Mouse (Mus musculus): ENCODE results near the gene Meioc. TPM values are rescaled to one million over a fixed set of nuclear protein-coding genes. Genes with fewer than 3 reads are reported as not detected.

The Meioc gene
- total and polyA plus RNA-seq, 2 experiments from 2014 or later: 0.23 TPM; not detected in 1

DNA sequence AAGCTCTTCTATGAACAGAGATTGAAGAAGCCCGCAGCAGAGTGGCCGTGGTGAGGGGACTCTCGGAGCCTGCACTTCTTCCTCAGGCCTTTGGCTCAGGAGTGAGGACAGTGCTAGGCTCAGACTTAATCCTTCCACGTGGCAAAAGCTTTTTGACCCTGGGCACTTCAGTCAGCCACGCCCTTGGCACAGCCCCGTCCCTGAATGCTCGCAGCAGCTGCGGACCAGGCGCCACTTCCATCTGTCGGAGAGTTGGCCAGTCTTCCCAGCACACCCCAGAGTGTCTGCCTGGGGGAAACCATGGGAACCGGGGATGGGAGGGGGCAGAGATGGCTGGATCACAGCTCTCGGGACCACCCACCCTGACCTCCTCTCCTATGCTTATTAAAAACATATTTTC is 26.6 kb upstream of the Meioc start:
- Histone ChIP-seq H3K9ac (replicated peaks; ENCODE audit: low read length, poor library complexity, severe bottlenecking) (no peak overlapping the region), H3K27me3 (ENCODE audit: insufficient read depth, low read length) (no peaks in the 10 kb centered on the region), H3K4me2 (ENCODE audit: low read depth, low read length, poor library complexity, severe bottlenecking) (no peak overlapping the region), H3K4me3 (ENCODE audit: low read depth, low read length) (no peak overlapping the region), H3K36me3 (ENCODE audit: insufficient read depth, low read length) (no peaks in the 10 kb centered on the region), H3K9me3 (ENCODE audit: low read length) (no peaks in the 10 kb centered on the region), H3K27ac (ENCODE audit: low read depth, low read length) (no peak overlapping the region), H3K4me1 (ENCODE audit: insufficient read depth, low read length) (no peaks in the 10 kb centered on the region)
- no peak for ATAC-seq (ENCODE audit: low FRiP score)
- DNase-seq (ENCODE audit: low spot score): peak; percentile 71
- 26% methylated on average over 12 of the region's 12 CpGs for WGBS
- TF ChIP-seq CTCF (IDR thresholded peaks at IDR 0.05): no peak

DNA sequence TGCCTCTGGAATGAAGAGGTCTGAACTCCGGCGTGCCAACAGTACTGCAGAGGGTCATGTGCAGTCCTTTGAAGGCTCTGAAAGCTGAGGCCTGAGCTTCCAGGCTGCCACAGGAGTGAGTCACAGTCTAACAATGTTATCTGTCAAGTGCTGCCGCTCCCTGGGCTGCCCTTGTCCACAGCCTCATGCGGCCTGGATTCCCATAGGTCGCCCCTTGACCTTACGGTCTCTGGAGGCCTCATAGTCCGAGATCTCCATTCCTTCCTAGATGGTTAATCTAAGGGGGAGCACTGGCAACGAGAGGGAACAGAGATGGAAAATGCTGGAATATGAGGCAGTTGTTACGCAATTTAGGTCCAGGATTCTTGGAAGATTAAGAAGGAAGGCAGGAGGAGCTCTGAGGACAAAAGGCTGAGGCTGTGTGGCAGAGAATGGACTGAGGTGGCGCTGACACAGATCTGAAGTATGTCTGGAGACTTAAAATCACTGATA is 19.6 kb upstream of the Meioc start:
- 58% methylated on average over 10 of the region's 10 CpGs for WGBS
- Histone ChIP-seq H3K9ac (replicated peaks; ENCODE audit: low read length, poor library complexity, severe bottlenecking) (no peak overlapping the region), H3K27me3 (ENCODE audit: insufficient read depth, low read length) (no peaks in the 10 kb centered on the region), H3K36me3 (ENCODE audit: insufficient read depth, low read length) (no peaks in the 10 kb centered on the region), H3K9me3 (ENCODE audit: low read length) (no peaks in the 10 kb centered on the region), H3K4me1 (ENCODE audit: insufficient read depth, low read length) (no peaks in the 10 kb centered on the region), H3K27ac (ENCODE audit: low read depth, low read length) (no peak overlapping the region), H3K4me2 (ENCODE audit: low read depth, low read length, poor library complexity, severe bottlenecking) (no peak overlapping the region), H3K4me3 (ENCODE audit: low read depth, low read length) (no peak overlapping the region)
- ATAC-seq (ENCODE audit: low FRiP score): no peak
- TF ChIP-seq CTCF (IDR thresholded peaks at IDR 0.05): no peak
- no peak for DNase-seq (ENCODE audit: low spot score)

DNA sequence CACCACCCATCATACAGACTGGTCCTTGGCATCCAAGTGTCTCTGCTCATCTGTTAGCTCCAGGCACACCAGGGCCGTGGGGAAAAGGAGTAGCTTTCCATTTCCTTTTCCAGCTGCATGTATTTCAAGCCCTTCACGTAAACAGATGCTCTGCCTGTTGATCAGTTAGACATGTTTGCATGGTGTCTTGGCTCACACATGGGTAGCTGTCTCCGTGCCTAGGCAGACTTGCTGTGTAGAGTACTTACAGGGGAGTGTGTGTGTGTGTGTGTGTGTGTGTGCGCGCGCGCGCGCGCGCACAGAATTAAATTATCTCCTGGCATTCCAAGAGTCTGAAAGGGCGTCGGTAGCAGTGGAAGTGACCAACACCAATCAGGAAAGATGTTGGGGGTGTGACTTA is 17.3 kb upstream of the Meioc start:
- no peaks in the 10 kb centered on the region for H3K27me3 ChIP-seq (ENCODE audit: insufficient read depth, low read length)
- H3K9me3 ChIP-seq (ENCODE audit: low read length): no peaks in the 10 kb centered on the region
- no peak overlapping the region for H3K4me3 ChIP-seq (ENCODE audit: low read depth, low read length)
- ATAC-seq (ENCODE audit: low FRiP score): no peak
- no peak overlapping the region for H3K27ac ChIP-seq (ENCODE audit: low read depth, low read length)
- H3K36me3 ChIP-seq (ENCODE audit: insufficient read depth, low read length): no peaks in the 10 kb centered on the region
- 88% methylated on average over 13 of the region's 13 CpGs for WGBS
- no peak overlapping the region for H3K9ac ChIP-seq (replicated peaks; ENCODE audit: low read length, poor library complexity, severe bottlenecking)
- no peak overlapping the region for H3K4me2 ChIP-seq (ENCODE audit: low read depth, low read length, poor library complexity, severe bottlenecking)
- TF ChIP-seq CTCF (IDR thresholded peaks at IDR 0.05): no peak
- H3K4me1 ChIP-seq (ENCODE audit: insufficient read depth, low read length): no peaks in the 10 kb centered on the region
- DNase-seq (ENCODE audit: low spot score): no peak

DNA sequence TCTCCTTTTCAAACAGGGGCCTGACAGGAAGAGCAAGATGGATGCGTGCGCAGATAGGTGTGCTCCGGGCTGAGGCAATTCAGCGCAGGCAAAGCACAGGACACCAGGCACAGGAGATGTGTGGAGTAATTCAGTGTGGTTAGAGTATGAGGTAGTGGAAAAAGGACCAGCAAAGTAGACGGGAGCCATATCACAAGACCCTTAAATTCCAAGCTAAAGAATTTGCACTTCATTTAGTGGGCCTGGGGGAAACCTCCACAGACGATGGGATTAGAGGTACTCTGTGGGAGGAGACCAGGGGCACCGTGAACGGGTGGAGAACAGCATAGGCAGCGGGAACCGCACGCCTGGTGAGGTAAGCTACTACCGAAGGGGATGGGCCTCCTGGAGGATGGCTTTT is 15.6 kb upstream of the Meioc start:
- DNase-seq (ENCODE audit: low spot score): no peak

DNA sequence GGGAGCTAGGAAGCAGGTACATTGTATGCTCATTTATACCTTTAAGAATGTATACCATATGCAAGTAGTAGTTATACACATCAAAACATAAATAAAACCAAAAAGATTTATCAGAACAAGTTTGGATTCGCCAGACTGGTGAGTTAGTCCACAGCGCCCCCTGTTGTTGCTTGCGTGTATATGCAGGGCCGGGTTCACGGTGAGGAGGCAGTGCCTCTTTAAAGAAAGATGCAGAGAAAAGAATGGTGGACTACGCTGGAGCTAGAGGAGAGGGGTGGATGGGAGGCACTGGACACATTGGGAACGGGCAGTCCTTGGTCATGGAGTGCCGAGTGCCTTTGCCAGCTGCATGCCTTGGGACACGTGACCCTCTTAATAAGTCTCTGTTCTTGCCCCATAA is 12.1 kb upstream of the Meioc start:
- Histone ChIP-seq H3K9ac (replicated peaks; ENCODE audit: low read length, poor library complexity, severe bottlenecking) (no peak overlapping the region), H3K4me3 (ENCODE audit: low read depth, low read length) (no peak overlapping the region), H3K4me2 (ENCODE audit: low read depth, low read length, poor library complexity, severe bottlenecking) (no peak overlapping the region), H3K27me3 (ENCODE audit: insufficient read depth, low read length) (no peaks in the 10 kb centered on the region), H3K4me1 (ENCODE audit: insufficient read depth, low read length) (no peaks in the 10 kb centered on the region), H3K27ac (ENCODE audit: low read depth, low read length) (no peak overlapping the region), H3K36me3 (ENCODE audit: insufficient read depth, low read length) (no peaks in the 10 kb centered on the region), H3K9me3 (ENCODE audit: low read length) (no peaks in the 10 kb centered on the region)
- 2% methylated on average over 9 of the region's 9 CpGs for WGBS
- ATAC-seq (ENCODE audit: low FRiP score): no peak
- peak; percentile 91 for TF ChIP-seq CTCF (IDR thresholded peaks at IDR 0.05)
- peak; percentile 66 for DNase-seq (ENCODE audit: low spot score)

More for the DNA sequence above, 15.6 kb upstream of the Meioc start:
- Histone ChIP-seq H3K9ac (replicated peaks; ENCODE audit: low read length, poor library complexity, severe bottlenecking) (no peak overlapping the region), H3K27me3 (ENCODE audit: insufficient read depth, low read length) (no peaks in the 10 kb centered on the region), H3K9me3 (ENCODE audit: low read length) (no peaks in the 10 kb centered on the region), H3K27ac (ENCODE audit: low read depth, low read length) (no peak overlapping the region), H3K4me2 (ENCODE audit: low read depth, low read length, poor library complexity, severe bottlenecking) (no peak overlapping the region), H3K4me1 (ENCODE audit: insufficient read depth, low read length) (no peaks in the 10 kb centered on the region), H3K36me3 (ENCODE audit: insufficient read depth, low read length) (no peaks in the 10 kb centered on the region), H3K4me3 (ENCODE audit: low read depth, low read length) (no peak overlapping the region)
- no peak for ATAC-seq (ENCODE audit: low FRiP score)
- WGBS: 62% methylated on average over 12 of the region's 12 CpGs
- TF ChIP-seq CTCF (IDR thresholded peaks at IDR 0.05): no peak

DNA sequence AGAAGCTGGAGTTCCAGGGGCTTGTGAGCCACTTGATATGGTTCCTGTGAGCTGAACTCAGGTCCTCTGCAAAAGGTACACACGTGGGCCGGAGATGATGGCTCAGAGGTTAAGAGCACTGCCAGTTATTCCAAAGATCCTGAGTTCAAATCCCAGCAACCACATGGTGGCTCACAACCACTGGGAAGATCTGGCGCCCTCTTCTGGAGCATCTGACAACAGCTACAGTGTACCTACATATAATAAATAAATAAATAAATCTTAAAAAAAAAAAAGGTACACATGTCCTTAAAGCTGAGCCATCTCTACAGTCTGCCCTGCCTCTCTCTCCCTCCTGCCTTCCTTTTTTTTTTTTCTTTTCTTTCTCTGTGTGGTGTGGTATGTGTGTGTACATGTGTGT is 10.7 kb upstream of the Meioc start:
- H3K4me3 ChIP-seq (ENCODE audit: low read depth, low read length): no peak overlapping the region
- H3K27ac ChIP-seq (ENCODE audit: low read depth, low read length): no peak overlapping the region
- DNase-seq (ENCODE audit: low spot score) (no peak), ATAC-seq (ENCODE audit: low FRiP score) (no peak)
- H3K4me2 ChIP-seq (ENCODE audit: low read depth, low read length, poor library complexity, severe bottlenecking): no peak overlapping the region
- no peaks in the 10 kb centered on the region for H3K9me3 ChIP-seq (ENCODE audit: low read length)
- H3K36me3 ChIP-seq (ENCODE audit: insufficient read depth, low read length): no peaks in the 10 kb centered on the region
- H3K9ac ChIP-seq (replicated peaks; ENCODE audit: low read length, poor library complexity, severe bottlenecking): no peak overlapping the region
- H3K4me1 ChIP-seq (ENCODE audit: insufficient read depth, low read length): no peaks in the 10 kb centered on the region
- TF ChIP-seq CTCF (IDR thresholded peaks at IDR 0.05): peak; percentile 44
- H3K27me3 ChIP-seq (ENCODE audit: insufficient read depth, low read length): no peaks in the 10 kb centered on the region
- WGBS: 76% methylated on average over 3 of the region's 3 CpGs

All from midbrain, postnatal 0 days (tissue).